Mouse (Mus musculus): ENCODE results near the gene Ube3c.

- TF ChIP-seq CTCF (conservative IDR thresholded peaks at IDR 0.05; ENCODE audit: low read length) (no peak), NANOG (IDR thresholded peaks at IDR 0.05; ENCODE audit: borderline replicate concordance, low read length) (no peak), POU5F1 (IDR thresholded peaks at IDR 0.05; ENCODE audit: borderline replicate concordance, low read length) (no peak)
Measured at GRCm38 (mm10) chr5:29560111-29560510, 8.9 kb upstream of the Ube3c start.

All from E14TG2a.4 (cell line).